Mouse (Mus musculus) erythroblast, embryonic 14.5 days (primary cell): ENCODE measurements around the gene Lpgat1. TPM values are rescaled to one million over a fixed set of nuclear protein-coding genes. Genes with fewer than 3 reads are reported as not detected.

Source experiments
- H3K27me3 ChIP-seq: 2 replicates; pipeline ENCODE4 v1.6.1; 2012; ENCODE audit warnings: inconsistent platforms; ENCODE audit not compliant: control insufficient read depth
- H3K36me3 ChIP-seq: 2 replicates; pipeline ENCODE4 v1.6.1; 2012; ENCODE audit warnings: mild to moderate bottlenecking, inconsistent platforms; ENCODE audit not compliant: control insufficient read depth
- H3K4me1 ChIP-seq: 2 replicates; pipeline ENCODE4 v1.6.1; 2012; ENCODE audit warnings: inconsistent platforms; ENCODE audit not compliant: control insufficient read depth
- H3K4me3 ChIP-seq: replicated peaks from 2 replicates; pipeline ENCODE3; 2012; ENCODE audit warnings: moderate library complexity, mild to moderate bottlenecking, inconsistent platforms
- H3K9me3 ChIP-seq: 2 replicates; pipeline ENCODE4 v1.6.1; 2012; ENCODE audit warnings: low read length, inconsistent platforms, mixed read lengths; ENCODE audit not compliant: control insufficient read depth
- GATA1 ChIP-seq: IDR thresholded peaks from 2 replicates; pipeline ENCODE4 v1.6.1; 2012; ENCODE audit warnings: low read length, inconsistent platforms, mixed read lengths
- TAL1 ChIP-seq: IDR thresholded peaks from 3 replicates; pipeline ENCODE4 v1.6.1; 2012; ENCODE audit warnings: low read length, inconsistent platforms, mixed read lengths
- polyA plus RNA-seq: library from polyadenylated mRNA; stranded (reverse); fragments of >175 nt; gene quantifications from 2 replicates; pipeline ENCODE4 v1.2.3, GENCODE M21; 2012

Lpgat1 gene
- polyA plus RNA-seq, 1 experiment: 0.01 TPM

- TF ChIP-seq GATA1 (no peak), TAL1 (no peak)
- Histone ChIP-seq H3K9me3 (no peaks in the 10 kb centered on the region; the same call in 1 of the 2 replicates), H3K27me3 (peaks cover 29% of the 10 kb centered on the region), H3K4me1 (no peaks in the 10 kb centered on the region; the same call in 1 of the 2 replicates), H3K4me3 (no peak overlapping the region), H3K36me3 (no peaks in the 10 kb centered on the region; the same call in 1 of the 2 replicates)
Observed at GRCm38 (mm10) chr1:191723675-191724074, 6.0 kb downstream of the Lpgat1 start.

- H3K36me3 ChIP-seq: no peaks in the 10 kb centered on the region; the same call in 1 of the 2 replicates
- H3K9me3 ChIP-seq: no peaks in the 10 kb centered on the region
- H3K27me3 ChIP-seq: peaks cover 21% of the 10 kb centered on the region
- no peak overlapping the region for H3K4me3 ChIP-seq
- H3K4me1 ChIP-seq: no peaks in the 10 kb centered on the region
- TF ChIP-seq TAL1 (no peak), GATA1 (no peak)
Observed at GRCm38 (mm10) chr1:191724385-191725061, 6.9 kb downstream of the Lpgat1 start.

GRCm38 (mm10) chr1:191732623-191733022 lies 15.0 kb downstream of the Lpgat1 start:
- no peaks in the 10 kb centered on the region for H3K4me1 ChIP-seq
- no peaks in the 10 kb centered on the region for H3K36me3 ChIP-seq
- no peaks in the 10 kb centered on the region for H3K9me3 ChIP-seq
- TF ChIP-seq GATA1 (no peak), TAL1 (no peak)
- no peaks in the 10 kb centered on the region for H3K27me3 ChIP-seq
- H3K4me3 ChIP-seq: no peak overlapping the region

- no peaks in the 10 kb centered on the region for H3K36me3 ChIP-seq
- H3K27me3 ChIP-seq: no peaks in the 10 kb centered on the region
- H3K4me3 ChIP-seq: no peak overlapping the region
- no peaks in the 10 kb centered on the region for H3K9me3 ChIP-seq
- TF ChIP-seq GATA1 (no peak), TAL1 (no peak)
- no peaks in the 10 kb centered on the region for H3K4me1 ChIP-seq
Observed at GRCm38 (mm10) chr1:191733822-191734221, 16.2 kb downstream of the Lpgat1 start.

- no peak for TF ChIP-seq GATA1
- no peak for TF ChIP-seq TAL1
- Histone ChIP-seq H3K4me1 (no peaks in the 10 kb centered on the region), H3K36me3 (no peaks in the 10 kb centered on the region), H3K27me3 (no peaks in the 10 kb centered on the region), H3K9me3 (no peaks in the 10 kb centered on the region), H3K4me3 (no peak overlapping the region)
Observed at GRCm38 (mm10) chr1:191736425-191736824, 18.8 kb downstream of the Lpgat1 start.

- TF ChIP-seq TAL1: no peak
- no peak for TF ChIP-seq GATA1
- Histone ChIP-seq H3K4me3 (no peak overlapping the region), H3K9me3 (no peaks in the 10 kb centered on the region), H3K36me3 (no peaks in the 10 kb centered on the region), H3K27me3 (no peaks in the 10 kb centered on the region), H3K4me1 (no peaks in the 10 kb centered on the region)
Observed at GRCm38 (mm10) chr1:191737871-191738270, 20.2 kb downstream of the Lpgat1 start.

GRCm38 (mm10) chr1:191738726-191739125 lies 21.1 kb downstream of the Lpgat1 start:
- no peaks in the 10 kb centered on the region for H3K4me1 ChIP-seq
- no peaks in the 10 kb centered on the region for H3K9me3 ChIP-seq
- H3K36me3 ChIP-seq: no peaks in the 10 kb centered on the region
- H3K4me3 ChIP-seq: no peak overlapping the region
- no peaks in the 10 kb centered on the region for H3K27me3 ChIP-seq
- TF ChIP-seq TAL1 (no peak), GATA1 (no peak)

GRCm38 (mm10) chr1:191740587-191741361 lies 23.1 kb downstream of the Lpgat1 start:
- H3K4me3 ChIP-seq: no peak overlapping the region
- TF ChIP-seq TAL1: no peak
- no peak for TF ChIP-seq GATA1

GRCm38 (mm10) chr1:191741635-191742034 lies 24.0 kb downstream of the Lpgat1 start:
- no peaks in the 10 kb centered on the region for H3K36me3 ChIP-seq
- no peak overlapping the region for H3K4me3 ChIP-seq
- TF ChIP-seq TAL1: no peak
- no peak for TF ChIP-seq GATA1
- no peaks in the 10 kb centered on the region for H3K27me3 ChIP-seq
- no peaks in the 10 kb centered on the region for H3K4me1 ChIP-seq
- no peaks in the 10 kb centered on the region for H3K9me3 ChIP-seq

More at GRCm38 (mm10) chr1:191740587-191741361, 23.1 kb downstream of the Lpgat1 start:
- H3K36me3 ChIP-seq: no peaks in the 10 kb centered on the region
- H3K9me3 ChIP-seq: no peaks in the 10 kb centered on the region
- H3K27me3 ChIP-seq: no peaks in the 10 kb centered on the region
- H3K4me1 ChIP-seq: no peaks in the 10 kb centered on the region
